Mouse (Mus musculus) neural tube, embryonic 12.5 days (tissue): ENCODE results near the gene Spp1. TPM values are rescaled to one million over a fixed set of nuclear protein-coding genes. Genes with fewer than 3 reads are reported as not detected.

ENCODE experiments used
- ATAC-seq: fragments of 200-750 bp; cut with Nextera tagmentation; 2 replicates; pipeline ENCODE4 v1.8.0; 2017; ENCODE audit warnings: low read depth, mild to moderate bottlenecking, moderate TSS enrichment, moderate library complexity; ENCODE audit not compliant: low FRiP score
- H3K27ac ChIP-seq: fragments of 300-500 bp; sonication (generic); 2 replicates; pipeline ENCODE4 v1.5.1; 2016
- H3K27me3 ChIP-seq: fragments of 300-500 bp; sonication (generic); replicated peaks from 2 replicates; pipeline ENCODE4 v1.6.1; 2016; ENCODE audit warnings: mild to moderate bottlenecking
- H3K36me3 ChIP-seq: fragments of 300-500 bp; sonication (generic); 2 replicates; pipeline ENCODE4 v1.6.1; 2016; ENCODE audit warnings: mild to moderate bottlenecking
- H3K4me1 ChIP-seq: fragments of 300-500 bp; sonication (generic); 2 replicates; pipeline ENCODE4 v1.6.1; 2016
- H3K4me2 ChIP-seq: fragments of 300-500 bp; sonication (generic); replicated peaks from 2 replicates; pipeline ENCODE4 v1.6.1; 2016; ENCODE audit warnings: mild to moderate bottlenecking
- H3K4me3 ChIP-seq: fragments of 300-500 bp; sonication (generic); 2 replicates; pipeline ENCODE4 v1.5.1; 2016
- H3K9ac ChIP-seq: fragments of 300-500 bp; sonication (generic); 2 replicates; pipeline ENCODE4 v1.6.1; 2016; ENCODE audit warnings: mild to moderate bottlenecking
- H3K9me3 ChIP-seq: fragments of 300-500 bp; sonication (generic); 2 replicates; pipeline ENCODE4 v1.6.1; 2016; ENCODE audit warnings: mild to moderate bottlenecking
- WGBS: fragments of 180-500 bp; shearing (Covaris S2); methylation state at CpG from one replicate; pipeline ENCODE4 v1.1.7; 2016; 5-methylcytosine and 5-hydroxymethylcytosine counted together
- polyA plus RNA-seq: library from polyadenylated mRNA; unstranded; fragments of >200 nt; fragmentation: Nextera tagmentation; extraction: Ambion mirVana; gene quantifications from 2 replicates; pipeline ENCODE4 v1.2.1, GENCODE M21; 2016

Spp1 gene
- polyA plus RNA-seq, 1 experiment from 2014 or later = 4.3 TPM

GRCm38 (mm10) chr5:104465731-104466130 lies 30.8 kb downstream of the Spp1 start:
- Histone ChIP-seq H3K27ac (no peak overlapping the region), H3K27me3 (no peaks in the 10 kb centered on the region), H3K36me3 (peaks cover 34% of the 10 kb centered on the region), H3K9me3 (no peaks in the 10 kb centered on the region), H3K4me1 (no peaks in the 10 kb centered on the region; the same call in 1 of the 2 replicates), H3K4me2 (no peak overlapping the region), H3K4me3 (no peak overlapping the region), H3K9ac (no peak overlapping the region)
- WGBS = 89% methylated on average over 12 of the region's 12 CpGs
- no peak for ATAC-seq

- H3K4me3 ChIP-seq = no peak overlapping the region
- no peaks in the 10 kb centered on the region for H3K9me3 ChIP-seq
- ATAC-seq = no peak
- H3K4me2 ChIP-seq = no peak overlapping the region
- H3K4me1 ChIP-seq = no peaks in the 10 kb centered on the region
- no peak overlapping the region for H3K27ac ChIP-seq
- peaks cover 40% of the 10 kb centered on the region for H3K36me3 ChIP-seq
- H3K27me3 ChIP-seq = no peaks in the 10 kb centered on the region
- H3K9ac ChIP-seq = no peak overlapping the region
- 94% methylated on average over 16 of the region's 16 CpGs for WGBS
These were observed 31.9 kb downstream of the Spp1 start for GRCm38 (mm10) chr5:104466816-104467215.

- Histone ChIP-seq H3K27ac (no peak overlapping the region), H3K4me2 (no peak overlapping the region), H3K4me3 (no peak overlapping the region), H3K36me3 (peaks cover 54% of the 10 kb centered on the region), H3K9ac (no peak overlapping the region), H3K27me3 (no peaks in the 10 kb centered on the region), H3K4me1 (no peaks in the 10 kb centered on the region), H3K9me3 (no peaks in the 10 kb centered on the region)
- ATAC-seq = no peak
- 92% methylated on average over 5 of the region's 5 CpGs for WGBS
These were observed 33.7 kb downstream of the Spp1 start for GRCm38 (mm10) chr5:104468586-104468985.

- no peaks in the 10 kb centered on the region for H3K9me3 ChIP-seq
- H3K27me3 ChIP-seq = no peaks in the 10 kb centered on the region
- H3K4me2 ChIP-seq = no peak overlapping the region
- H3K4me1 ChIP-seq = no peaks in the 10 kb centered on the region
- ATAC-seq = no peak
- 90% methylated on average over 5 of the region's 5 CpGs for whole genome bisulfite sequencing
- no peak overlapping the region for H3K27ac ChIP-seq
- H3K36me3 ChIP-seq = peaks cover 46% of the 10 kb centered on the region
- H3K9ac ChIP-seq = no peak overlapping the region
- no peak overlapping the region for H3K4me3 ChIP-seq
These were observed 36.1 kb downstream of the Spp1 start for GRCm38 (mm10) chr5:104470981-104471391.

- H3K4me1 ChIP-seq = no peaks in the 10 kb centered on the region
- no peaks in the 10 kb centered on the region for H3K9me3 ChIP-seq
- H3K9ac ChIP-seq = no peak overlapping the region
- H3K27ac ChIP-seq = no peak overlapping the region
- H3K27me3 ChIP-seq = no peaks in the 10 kb centered on the region
- peaks cover 32% of the 10 kb centered on the region for H3K36me3 ChIP-seq
- H3K4me2 ChIP-seq = no peak overlapping the region
- H3K4me3 ChIP-seq = no peak overlapping the region
- no peak for ATAC-seq
- WGBS = 94% methylated on average over 8 of the region's 8 CpGs
These were observed 37.5 kb downstream of the Spp1 start for GRCm38 (mm10) chr5:104472371-104472770.

- WGBS = 94% methylated on average over 7 of the region's 7 CpGs
- peaks cover 38% of the 10 kb centered on the region for H3K36me3 ChIP-seq
- no peak overlapping the region for H3K9ac ChIP-seq
These were observed 45.4 kb downstream of the Spp1 start for GRCm38 (mm10) chr5:104480367-104480766.

GRCm38 (mm10) chr5:104482856-104483255 lies 47.9 kb downstream of the Spp1 start:
- no peak for ATAC-seq
- Histone ChIP-seq H3K27me3 (no peaks in the 10 kb centered on the region), H3K27ac (no peak overlapping the region), H3K9me3 (no peaks in the 10 kb centered on the region), H3K36me3 (peaks cover 49% of the 10 kb centered on the region), H3K4me3 (no peak overlapping the region), H3K9ac (no peak overlapping the region), H3K4me2 (no peak overlapping the region), H3K4me1 (no peaks in the 10 kb centered on the region)
- 79% methylated on average over 8 of the region's 8 CpGs for WGBS

More at GRCm38 (mm10) chr5:104480367-104480766, 45.4 kb downstream of the Spp1 start:
- Histone ChIP-seq H3K4me2 (no peak overlapping the region), H3K4me1 (no peaks in the 10 kb centered on the region), H3K9me3 (no peaks in the 10 kb centered on the region), H3K4me3 (no peak overlapping the region), H3K27ac (no peak overlapping the region), H3K27me3 (no peaks in the 10 kb centered on the region)
- ATAC-seq = no peak

Other genes starting within 250 kb of the Spp1 start
- 0.44 and 0.72 TPM in 2 replicates for gene Dmp1, start 232.5 kb upstream of the Spp1 start, polyA plus RNA-seq
- not detected in 2 replicates for gene Ibsp, start 135.9 kb upstream of the Spp1 start, polyA plus RNA-seq
- gene Mepe, start 109.8 kb upstream of the Spp1 start, polyA plus RNA-seq = not detected in 2 replicates
- 16.2 and 16.3 TPM in 2 replicates for gene Pkd2, start 24.3 kb downstream of the Spp1 start, polyA plus RNA-seq
- gene BC005561, start 73.2 kb downstream of the Spp1 start, polyA plus RNA-seq = 17.3 and 17.7 TPM in 2 replicates